Mouse (Mus musculus) midbrain, embryonic 15.5 days (tissue): Measurements from ENCODE around the gene Fam76b. TPM values are rescaled to one million over a fixed set of nuclear protein-coding genes. Genes with fewer than 3 reads are reported as not detected.
A peak's percentile ranks its signal among the peaks of the same experiment; 100 is the strongest.

ENCODE experiments used
- ATAC-seq: fragments of 200-750 bp; cut with Nextera tagmentation; replicated peaks from 2 replicates; pipeline ENCODE4 v1.8.0; 2017; ENCODE audit warnings: moderate TSS enrichment
- H3K27ac ChIP-seq: fragments of 300-500 bp; sonication (generic); 2 replicates; pipeline ENCODE4 v1.5.1; 2015; ENCODE audit warnings: mild to moderate bottlenecking, inconsistent platforms
- H3K27me3 ChIP-seq: fragments of 300-500 bp; sonication (generic); replicated peaks from 2 replicates; pipeline ENCODE4 v1.6.1; 2015; ENCODE audit warnings: inconsistent platforms
- H3K36me3 ChIP-seq: fragments of 300-500 bp; sonication (generic); replicated peaks from 2 replicates; pipeline ENCODE4 v1.6.1; 2015; ENCODE audit warnings: inconsistent platforms
- H3K4me1 ChIP-seq: fragments of 300-500 bp; sonication (generic); 2 replicates; pipeline ENCODE4 v1.6.1; 2015; ENCODE audit warnings: inconsistent platforms
- H3K4me2 ChIP-seq: fragments of 300-500 bp; sonication (generic); 2 replicates; pipeline ENCODE4 v1.6.1; 2015; ENCODE audit warnings: inconsistent platforms, mild to moderate bottlenecking, moderate library complexity
- H3K4me3 ChIP-seq: fragments of 300-500 bp; sonication (generic); 2 replicates; pipeline ENCODE4 v1.5.1; 2015; ENCODE audit warnings: mild to moderate bottlenecking, inconsistent platforms
- H3K9ac ChIP-seq: fragments of 300-500 bp; sonication (generic); 2 replicates; pipeline ENCODE4 v1.6.1; 2015; ENCODE audit warnings: mild to moderate bottlenecking, inconsistent platforms
- H3K9me3 ChIP-seq: fragments of 300-500 bp; sonication (generic); 2 replicates; pipeline ENCODE4 v1.6.1; 2016; ENCODE audit warnings: inconsistent platforms
- WGBS: fragments of 180-500 bp; shearing (Covaris S2); methylation state at CpG from one replicate; pipeline ENCODE4 v1.1.7; 2015; ENCODE audit warnings: mixed read lengths; 5-methylcytosine and 5-hydroxymethylcytosine counted together
- polyA plus RNA-seq: library from polyadenylated mRNA; unstranded; fragments of >200 nt; fragmentation: Nextera tagmentation; extraction: Ambion mirVana; gene quantifications from 2 replicates; pipeline ENCODE4 v1.2.1, GENCODE M21; 2015

Gene Fam76b
- polyA plus RNA-seq, 1 experiment from 2014 or later = 21.2 TPM

DNA sequence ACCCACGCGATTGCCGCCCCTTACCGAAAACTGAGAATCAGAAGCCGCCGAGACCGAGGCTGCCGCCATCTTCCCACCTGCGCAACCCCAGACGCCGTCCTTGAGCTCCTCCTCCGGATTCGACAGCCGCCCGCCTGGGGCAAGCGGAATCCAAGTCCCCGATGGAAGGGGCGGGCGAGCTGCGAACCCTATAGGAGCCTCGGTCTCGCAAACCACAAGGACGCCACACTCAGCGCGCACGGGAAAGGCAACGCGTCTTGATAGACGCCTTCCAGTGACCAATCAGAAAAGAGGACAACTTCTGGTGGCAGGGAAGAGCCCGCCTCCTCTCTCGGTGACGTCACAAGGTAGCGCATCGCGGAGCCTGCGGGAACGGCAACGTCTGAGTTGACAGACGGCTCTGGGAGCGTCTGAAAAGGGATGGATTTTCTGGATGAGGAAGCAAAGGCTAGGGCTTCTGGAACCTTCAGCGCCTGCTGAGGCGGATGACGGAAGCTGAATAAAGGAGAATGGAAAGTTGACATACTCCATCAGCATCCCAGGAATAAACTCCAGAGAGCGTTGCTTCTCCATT is 597 bp upstream of the Fam76b start, which contains the start of gene Cep57:
Cep57 (minus strand) TSS at position 276 of the 574 bp plus-strand sequence.
- Histone ChIP-seq H3K36me3 (peaks cover 15% of the 10 kb centered on the region), H3K4me2 (peak within 1 kb of the TSS; percentile 87), H3K4me3 (peak within 1 kb of the TSS; percentile 79), H3K27me3 (no peaks in the 10 kb centered on the region), H3K9me3 (no peaks in the 10 kb centered on the region), H3K9ac (peak within 1 kb of the TSS; percentile 91), H3K4me1 (peaks cover 33% of the 10 kb centered on the region), H3K27ac (peak within 1 kb of the TSS; percentile 98)
- 0% methylated on average over 44 of the region's 44 CpGs for WGBS
- peak; percentile 96 for ATAC-seq

DNA sequence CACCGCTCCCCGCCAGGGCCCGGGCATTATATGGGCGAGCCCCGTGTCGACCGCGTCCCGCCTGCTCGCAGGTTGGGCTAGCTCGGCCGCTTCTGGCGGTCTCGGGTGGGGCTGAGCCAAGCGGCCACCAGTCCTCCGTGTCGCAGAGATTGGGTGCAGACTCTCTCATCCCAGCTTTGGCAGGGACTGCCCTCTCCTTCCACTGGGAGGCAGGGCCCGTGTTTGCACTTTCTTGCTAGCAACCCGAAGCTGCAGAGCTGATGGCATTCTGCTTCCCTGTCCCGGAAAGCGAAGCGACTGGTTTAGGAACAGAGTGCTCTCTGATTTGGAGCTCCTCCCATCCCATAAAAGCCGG is 548 bp downstream of the Fam76b start:
- Histone ChIP-seq H3K27me3 (no peaks in the 10 kb centered on the region), H3K9me3 (no peaks in the 10 kb centered on the region), H3K4me2 (peak overlapping the region; percentile 87), H3K9ac (peak overlapping the region; percentile 91), H3K27ac (peak overlapping the region; percentile 98), H3K4me1 (peaks cover 30% of the 10 kb centered on the region), H3K4me3 (peak overlapping the region; percentile 79), H3K36me3 (peaks cover 21% of the 10 kb centered on the region)
- 0% methylated on average over 23 of the region's 23 CpGs for WGBS
- ATAC-seq = peak; percentile 28

DNA sequence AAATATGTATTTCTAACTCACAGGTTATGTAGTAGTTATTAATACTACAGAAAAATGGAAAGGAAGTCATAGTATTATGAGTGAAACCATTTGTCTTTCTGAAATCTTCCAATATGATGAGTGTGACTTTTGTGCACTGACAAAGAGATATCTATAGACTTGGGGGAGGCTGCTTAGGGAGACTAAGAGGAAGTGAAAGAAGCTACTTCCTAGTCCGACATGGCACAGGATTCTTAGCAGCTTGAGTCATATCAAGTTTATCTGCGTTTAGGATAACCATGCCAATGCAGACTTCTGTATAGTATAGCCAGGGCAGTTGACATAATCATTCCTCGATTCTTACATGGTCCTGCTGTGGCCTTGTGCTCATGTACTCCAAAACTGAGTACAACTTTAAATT is 7.7 kb downstream of the Fam76b start:
- Histone ChIP-seq H3K9me3 (no peaks in the 10 kb centered on the region), H3K27ac (no peak overlapping the region), H3K9ac (no peak overlapping the region), H3K27me3 (no peaks in the 10 kb centered on the region), H3K4me3 (no peak overlapping the region), H3K36me3 (peaks cover 56% of the 10 kb centered on the region), H3K4me2 (no peak overlapping the region), H3K4me1 (no peaks in the 10 kb centered on the region)
- 93% methylated on average over 3 of the region's 3 CpGs for WGBS
- ATAC-seq = no peak

DNA sequence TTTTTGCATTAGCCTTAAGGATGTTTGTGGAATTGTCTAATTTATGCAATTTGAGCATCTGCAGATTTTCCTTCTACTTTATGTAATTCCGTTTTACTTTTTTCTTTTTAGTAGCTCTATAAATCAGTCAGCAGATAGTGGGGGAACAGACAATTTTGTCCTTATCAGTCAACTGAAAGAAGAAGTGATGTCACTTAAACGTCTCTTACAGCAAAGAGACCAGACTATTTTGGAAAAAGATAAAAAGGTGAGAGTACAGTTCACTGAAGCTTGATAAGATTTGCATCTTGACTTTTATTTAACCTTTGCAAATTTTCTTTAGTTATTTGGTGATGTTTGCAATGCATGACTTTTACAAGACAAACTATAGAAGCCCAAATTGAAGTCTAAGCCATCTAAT is 9.2 kb downstream of the Fam76b start:
- H3K4me2 ChIP-seq = no peak overlapping the region
- no peaks in the 10 kb centered on the region for H3K27me3 ChIP-seq
- H3K9me3 ChIP-seq = no peaks in the 10 kb centered on the region
- peaks cover 52% of the 10 kb centered on the region for H3K36me3 ChIP-seq
- 90% methylated on average over 2 of the region's 2 CpGs for WGBS
- no peak overlapping the region for H3K9ac ChIP-seq
- no peaks in the 10 kb centered on the region for H3K4me1 ChIP-seq
- no peak overlapping the region for H3K4me3 ChIP-seq
- no peak for ATAC-seq
- no peak overlapping the region for H3K27ac ChIP-seq

DNA sequence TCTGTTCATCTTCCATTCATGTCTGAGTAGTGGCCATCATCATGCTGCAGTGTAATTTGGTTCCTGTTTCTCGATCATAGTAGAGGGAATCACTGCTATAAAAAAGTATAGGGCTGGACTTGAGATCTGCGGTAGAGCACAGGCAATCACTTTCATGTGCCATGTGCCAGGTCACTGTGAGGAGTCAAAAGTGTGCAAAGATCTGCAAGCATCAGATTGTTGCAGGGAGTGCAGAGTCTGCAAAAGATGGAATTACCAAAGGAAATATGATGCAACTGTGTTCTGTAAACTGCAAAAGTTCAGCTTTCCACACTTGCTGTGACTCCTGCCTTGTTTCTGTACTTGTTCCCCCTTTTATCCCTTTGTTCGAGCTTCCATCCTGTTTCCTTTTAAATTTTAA is 20.1 kb downstream of the Fam76b start:
- ATAC-seq = no peak
- Histone ChIP-seq H3K4me2 (no peak overlapping the region), H3K27me3 (no peaks in the 10 kb centered on the region), H3K4me3 (no peak overlapping the region), H3K27ac (no peak overlapping the region), H3K9me3 (no peaks in the 10 kb centered on the region), H3K36me3 (peaks cover 8% of the 10 kb centered on the region; the same call in 1 of the 2 replicates), H3K4me1 (no peaks in the 10 kb centered on the region), H3K9ac (no peak overlapping the region)
- WGBS = 91% methylated on average over 3 of the region's 3 CpGs

DNA sequence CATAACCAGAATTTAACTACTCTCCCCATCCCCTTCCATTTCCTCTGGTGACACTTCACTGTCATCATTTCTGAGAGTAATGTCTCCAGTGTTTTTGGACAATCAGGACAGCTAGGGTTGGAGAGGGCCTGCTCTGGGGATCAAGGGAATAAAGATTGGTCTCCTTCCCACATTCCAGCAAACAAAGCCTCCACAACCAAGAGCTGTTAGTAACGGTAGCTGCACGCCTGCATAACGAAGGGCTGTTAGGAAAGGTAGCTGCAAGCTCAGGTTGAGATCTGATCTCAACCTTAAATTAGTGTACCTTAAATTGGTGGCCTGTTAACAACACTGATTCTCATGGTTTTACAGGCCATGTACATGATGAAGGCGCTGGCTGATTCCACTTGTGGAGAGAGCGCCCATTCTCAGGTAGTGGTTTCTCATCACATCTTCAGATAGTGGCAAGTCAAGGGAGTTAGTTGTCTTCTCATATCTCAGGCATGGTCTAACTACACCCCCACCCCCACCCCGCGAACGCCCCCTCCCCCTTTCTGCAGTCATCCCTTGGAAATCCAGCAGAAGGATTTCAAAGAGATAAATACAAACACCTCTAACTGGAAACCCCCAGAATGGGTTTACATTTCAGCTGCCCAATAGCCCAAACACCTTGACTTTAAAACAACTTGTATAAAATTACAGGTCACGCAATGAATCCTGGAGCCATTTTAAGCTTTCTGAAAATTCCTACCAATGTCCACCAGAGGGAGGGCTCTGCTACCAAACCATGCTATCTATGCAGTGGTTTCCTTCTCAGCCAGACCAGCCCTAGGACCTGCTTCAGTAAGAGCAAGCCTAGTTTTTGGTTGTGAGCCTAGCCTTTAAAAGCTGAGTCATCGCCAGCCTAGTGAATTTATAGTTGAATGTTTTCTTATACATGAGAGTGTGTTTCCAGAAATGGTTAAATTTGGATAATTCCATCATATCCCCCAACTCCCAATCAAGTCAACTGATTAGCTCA is 21.3 kb downstream of the Fam76b start:
- no peaks in the 10 kb centered on the region for H3K27me3 ChIP-seq

DNA sequence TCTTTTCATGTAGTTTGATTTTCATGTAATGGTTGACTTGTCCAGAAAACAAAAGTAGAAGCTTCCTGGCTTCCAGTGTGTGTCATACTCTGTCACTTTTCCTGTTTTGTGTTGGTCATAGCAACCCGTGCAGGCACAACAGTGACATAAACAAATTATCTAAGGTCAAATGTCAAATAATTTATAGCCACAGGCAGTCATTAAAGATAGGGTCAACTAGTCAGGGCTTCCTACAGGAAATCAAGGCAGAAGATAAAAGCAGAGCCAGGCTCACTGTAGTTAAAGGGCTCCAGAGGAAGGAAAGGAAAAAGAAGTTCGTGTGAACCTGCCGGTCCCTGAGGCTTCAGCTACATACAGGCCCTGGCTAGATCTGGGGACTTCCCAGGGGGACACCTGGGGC is 26.4 kb downstream of the Fam76b start:
- Histone ChIP-seq H3K4me2 (no peak overlapping the region), H3K9me3 (no peaks in the 10 kb centered on the region), H3K9ac (no peak overlapping the region), H3K4me1 (no peaks in the 10 kb centered on the region), H3K27me3 (no peaks in the 10 kb centered on the region), H3K36me3 (no peaks in the 10 kb centered on the region), H3K4me3 (no peak overlapping the region), H3K27ac (no peak overlapping the region)
- WGBS = 78% methylated on average over 3 of the region's 3 CpGs
- ATAC-seq = no peak

More for the DNA sequence above, 21.3 kb downstream of the Fam76b start:
- no peaks in the 10 kb centered on the region for H3K9me3 ChIP-seq
- H3K4me1 ChIP-seq = no peaks in the 10 kb centered on the region
- H3K4me3 ChIP-seq = no peak overlapping the region
- no peak overlapping the region for H3K27ac ChIP-seq
- H3K36me3 ChIP-seq = peaks cover 5% of the 10 kb centered on the region; the same call in 1 of the 2 replicates
- no peak overlapping the region for H3K4me2 ChIP-seq
- ATAC-seq = peak; percentile 89
- no peak overlapping the region for H3K9ac ChIP-seq
- 85% methylated on average over 10 of the region's 10 CpGs for WGBS

DNA sequence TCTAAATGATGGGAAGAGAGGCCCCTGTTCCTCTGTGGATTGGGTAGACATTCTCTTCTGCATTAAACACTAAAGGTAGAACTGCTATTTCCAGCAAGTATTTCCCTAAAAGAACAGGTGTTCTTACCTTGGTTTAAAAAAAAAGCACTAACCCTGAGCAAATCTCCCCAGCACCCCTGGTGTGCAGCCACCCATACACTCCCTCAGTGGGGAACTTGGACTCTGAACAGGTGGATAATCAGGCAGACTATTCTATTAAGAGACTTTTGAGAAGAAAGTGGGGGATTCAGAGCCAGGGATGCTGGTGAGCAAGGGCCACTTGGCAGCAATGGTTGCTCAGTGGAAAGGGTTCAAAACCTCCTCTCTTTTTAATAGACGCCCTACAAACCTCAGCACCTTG is 28.7 kb downstream of the Fam76b start:
- no peaks in the 10 kb centered on the region for H3K27me3 ChIP-seq
- H3K27ac ChIP-seq = no peak overlapping the region
- no peak overlapping the region for H3K4me3 ChIP-seq
- ATAC-seq = no peak
- no peaks in the 10 kb centered on the region for H3K36me3 ChIP-seq
- no peak overlapping the region for H3K9ac ChIP-seq
- no peaks in the 10 kb centered on the region for H3K9me3 ChIP-seq
- no peaks in the 10 kb centered on the region for H3K4me1 ChIP-seq
- H3K4me2 ChIP-seq = no peak overlapping the region
- WGBS = 80% methylated on average over 1 of the region's 1 CpGs

DNA sequence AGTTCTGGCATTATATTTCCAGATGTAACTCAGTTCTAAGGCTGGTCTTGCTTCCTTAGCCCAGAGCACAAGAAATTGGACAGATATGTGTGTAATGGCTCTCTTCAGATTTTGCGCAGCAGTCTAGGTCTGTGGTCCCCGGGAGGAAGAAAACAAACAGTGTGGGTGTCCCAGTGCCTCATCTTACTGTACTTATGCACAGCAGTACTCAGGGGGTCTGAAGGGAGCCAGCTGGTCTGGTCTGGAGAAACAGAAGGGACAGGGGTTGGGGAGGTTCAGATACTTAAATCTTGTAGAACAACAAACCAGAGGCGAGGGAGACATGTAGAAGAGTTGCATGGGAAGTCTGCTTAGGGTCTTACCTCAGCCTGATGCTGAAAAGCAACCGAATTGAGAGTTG is 29.3 kb downstream of the Fam76b start:
- 78% methylated on average over 4 of the region's 4 CpGs for WGBS
- no peaks in the 10 kb centered on the region for H3K27me3 ChIP-seq
- no peak overlapping the region for H3K4me3 ChIP-seq
- H3K36me3 ChIP-seq = no peaks in the 10 kb centered on the region
- H3K9ac ChIP-seq = no peak overlapping the region
- H3K4me1 ChIP-seq = no peaks in the 10 kb centered on the region
- H3K27ac ChIP-seq = no peak overlapping the region
- no peaks in the 10 kb centered on the region for H3K9me3 ChIP-seq
- H3K4me2 ChIP-seq = no peak overlapping the region
- ATAC-seq = no peak

DNA sequence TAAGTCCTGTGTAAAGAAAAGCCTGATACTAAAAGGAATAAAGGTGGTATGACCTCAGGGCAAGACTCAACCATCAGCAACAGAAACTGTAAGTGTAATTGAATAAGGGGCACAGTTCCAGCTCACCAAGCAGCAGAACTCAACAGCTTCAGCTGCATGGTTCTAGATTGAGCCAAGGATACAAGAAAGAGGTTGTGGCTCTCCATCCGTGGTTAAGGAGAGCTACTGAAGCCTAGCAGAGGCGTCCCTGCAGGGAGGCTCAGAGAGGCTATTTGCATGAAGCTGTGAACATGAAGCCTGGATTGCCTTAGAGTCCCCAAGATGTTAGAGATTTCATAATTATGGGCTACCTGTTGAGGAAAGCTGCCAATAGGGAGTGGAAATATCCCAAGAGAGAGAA is 40.1 kb downstream of the Fam76b start:
- Histone ChIP-seq H3K9me3 (no peaks in the 10 kb centered on the region), H3K9ac (no peak overlapping the region), H3K27ac (no peak overlapping the region), H3K4me3 (no peak overlapping the region), H3K27me3 (no peaks in the 10 kb centered on the region), H3K4me1 (no peaks in the 10 kb centered on the region), H3K36me3 (no peaks in the 10 kb centered on the region), H3K4me2 (no peak overlapping the region)
- WGBS = 71% methylated on average over 2 of the region's 2 CpGs
- no peak for ATAC-seq

DNA sequence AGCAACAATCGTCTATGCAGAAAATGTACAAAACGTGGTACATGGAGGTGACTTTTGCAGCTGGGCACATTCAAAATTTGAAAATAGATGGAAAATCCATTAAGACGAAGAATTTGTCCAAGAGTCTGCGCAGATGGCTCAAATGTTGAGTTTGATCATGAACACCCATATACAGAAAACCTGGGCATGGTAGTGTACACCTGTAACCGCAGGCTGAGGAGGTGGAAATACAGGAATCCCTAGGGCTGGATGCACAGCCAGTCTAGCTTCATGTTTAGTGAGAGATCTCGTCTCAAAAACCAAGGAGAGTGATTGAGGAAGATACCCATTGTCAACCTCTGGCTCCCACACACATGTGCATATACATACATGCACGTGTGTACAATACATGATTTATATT is 44.1 kb downstream of the Fam76b start:
- Histone ChIP-seq H3K27ac (no peak overlapping the region), H3K27me3 (no peaks in the 10 kb centered on the region), H3K9ac (no peak overlapping the region), H3K4me2 (no peak overlapping the region), H3K36me3 (no peaks in the 10 kb centered on the region), H3K4me1 (no peaks in the 10 kb centered on the region), H3K9me3 (no peaks in the 10 kb centered on the region), H3K4me3 (no peak overlapping the region)
- no peak for ATAC-seq
- 88% methylated on average over 7 of the region's 7 CpGs for WGBS

DNA sequence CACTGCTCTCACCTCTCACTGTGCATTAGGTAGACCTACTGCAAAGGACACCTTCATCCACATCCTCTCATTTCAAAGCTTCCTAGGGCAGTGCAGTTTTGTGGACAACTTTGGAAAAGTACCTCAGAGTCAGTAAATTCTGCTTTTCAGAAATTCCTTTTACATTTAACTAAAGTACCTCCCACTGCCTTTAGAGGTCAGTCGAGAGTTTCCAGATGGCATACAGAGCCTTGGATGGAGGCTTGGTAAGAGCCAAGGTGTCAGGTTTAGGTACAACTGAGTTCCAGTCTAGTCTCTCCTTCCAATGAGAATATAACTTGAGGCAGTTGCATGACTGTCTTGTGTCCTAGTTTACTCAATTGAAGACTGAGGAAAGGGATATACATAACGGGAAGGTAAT is 46.8 kb downstream of the Fam76b start:
- ATAC-seq = no peak
- H3K36me3 ChIP-seq = no peaks in the 10 kb centered on the region

More for the DNA sequence above, 46.8 kb downstream of the Fam76b start:
- WGBS = 52% methylated on average over 2 of the region's 2 CpGs
- H3K4me2 ChIP-seq = no peak overlapping the region
- H3K27ac ChIP-seq = no peak overlapping the region
- H3K4me3 ChIP-seq = no peak overlapping the region
- H3K9me3 ChIP-seq = no peaks in the 10 kb centered on the region
- no peak overlapping the region for H3K9ac ChIP-seq
- no peaks in the 10 kb centered on the region for H3K27me3 ChIP-seq
- no peaks in the 10 kb centered on the region for H3K4me1 ChIP-seq
